Mouse (Mus musculus) erythroblast, embryonic 14.5 days (primary cell): ENCODE results near the gene 4930550C14Rik.

Source experiments
- GATA1 ChIP-seq: IDR thresholded peaks from 2 replicates; pipeline ENCODE4 v1.6.1; 2012; ENCODE audit warnings: low read length, inconsistent platforms, mixed read lengths
- TAL1 ChIP-seq: IDR thresholded peaks from 3 replicates; pipeline ENCODE4 v1.6.1; 2012; ENCODE audit warnings: low read length, inconsistent platforms, mixed read lengths

DNA sequence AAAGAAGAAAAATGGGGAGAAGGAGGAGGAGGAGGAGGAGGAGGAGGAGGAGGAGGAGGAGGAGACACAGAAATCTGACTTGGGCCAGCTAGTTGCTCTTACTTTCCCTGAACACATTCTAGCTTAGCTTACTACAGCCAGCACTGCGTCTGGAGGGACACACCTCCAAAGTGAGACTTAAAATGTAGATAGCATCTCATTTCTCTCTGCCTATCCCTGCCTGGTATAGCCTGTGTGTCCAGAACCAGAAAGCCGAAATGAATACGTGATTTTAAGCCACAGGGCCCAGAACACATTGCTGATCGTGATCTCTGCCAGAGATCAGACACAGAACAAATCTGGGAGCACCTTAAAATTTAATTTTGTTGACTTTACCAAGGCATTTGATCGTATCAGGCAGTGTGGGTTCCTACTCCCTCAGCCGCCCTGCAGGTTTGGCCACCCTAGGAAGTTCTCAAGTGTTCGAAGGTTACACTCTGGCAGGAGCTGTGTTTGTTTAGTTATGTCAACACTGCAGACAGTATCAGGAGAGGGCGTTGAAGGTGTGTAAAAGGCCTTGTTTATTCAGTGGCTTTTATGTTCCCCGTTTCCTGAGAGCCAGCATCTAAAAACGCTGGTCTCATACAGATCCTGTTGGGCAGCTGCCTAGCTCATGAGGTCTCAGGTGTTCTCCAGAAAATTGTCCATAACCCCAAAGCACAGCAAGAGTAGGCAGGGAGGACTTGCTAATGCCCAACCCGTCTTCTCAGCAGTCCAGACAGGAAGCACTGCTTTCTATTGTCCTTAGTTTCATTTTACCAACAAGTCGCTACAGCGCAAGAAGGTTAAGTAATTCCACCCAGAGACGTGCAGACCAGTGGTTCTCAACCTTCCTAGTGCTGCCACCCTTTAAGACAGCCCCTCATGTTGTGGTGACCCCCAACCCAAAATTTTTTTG lies 45.6 kb upstream of the 4930550C14Rik start:
- TF ChIP-seq TAL1 (no peak), GATA1 (no peak)
